Mouse (Mus musculus) heart, embryonic 16.5 days (tissue): ENCODE results near the gene Gm10142. TPM values are rescaled to one million over a fixed set of nuclear protein-coding genes. Genes with fewer than 3 reads are reported as not detected.
"Not testable (repeated sequence)": the region's sequence is repeated elsewhere in the genome, so short reads cannot be mapped to it uniquely, and the experiment has no call there.

Source experiments
- ATAC-seq: fragments of 200-750 bp; cut with Nextera tagmentation; replicated peaks from 2 replicates; pipeline ENCODE4 v1.8.0; 2017; ENCODE audit warnings: moderate number of reproducible peaks; ENCODE audit not compliant: insufficient read depth, low FRiP score; ENCODE audit errors: extremely low read depth
- H3K27ac ChIP-seq: fragments of 300-500 bp; sonication (generic); 2 replicates; pipeline ENCODE4 v1.5.1; 2014; ENCODE audit warnings: mild to moderate bottlenecking, low read length, control low read depth, moderate library complexity
- H3K27me3 ChIP-seq: fragments of 300-500 bp; sonication (generic); 2 replicates; pipeline ENCODE4 v1.6.1; 2014; ENCODE audit warnings: low read length, mixed read lengths; ENCODE audit not compliant: control insufficient read depth, insufficient read depth
- H3K36me3 ChIP-seq: fragments of 300-500 bp; sonication (generic); 2 replicates; pipeline ENCODE4 v1.6.1; 2014; ENCODE audit not compliant: control insufficient read depth, insufficient read depth
- H3K4me1 ChIP-seq: fragments of 300-500 bp; sonication (generic); 2 replicates; pipeline ENCODE4 v1.6.1; 2014; ENCODE audit warnings: low read length, mixed read lengths; ENCODE audit not compliant: control insufficient read depth, insufficient read depth
- H3K4me2 ChIP-seq: fragments of 300-500 bp; sonication (generic); 2 replicates; pipeline ENCODE4 v1.6.1; 2014; ENCODE audit warnings: low read depth, mild to moderate bottlenecking, control low read depth, low read length
- H3K4me3 ChIP-seq: fragments of 300-500 bp; sonication (generic); 2 replicates; pipeline ENCODE4 v1.5.1; 2014; ENCODE audit warnings: mild to moderate bottlenecking, control low read depth, low read length
- H3K9ac ChIP-seq: fragments of 300-500 bp; sonication (generic); 2 replicates; pipeline ENCODE4 v1.6.1; 2014; ENCODE audit warnings: low read length, control low read depth
- H3K9me3 ChIP-seq: fragments of 300-500 bp; sonication (generic); replicated peaks from 2 replicates; pipeline ENCODE4 v1.6.1; 2016; ENCODE audit warnings: low read length; ENCODE audit not compliant: control insufficient read depth
- WGBS: fragments of 180-500 bp; shearing (Covaris S2); extraction: QIAGEN DNeasy Blood & Tissue Kit; methylation state at CpG from one replicate; pipeline ENCODE4 v1.1.7; 2014; 5-methylcytosine and 5-hydroxymethylcytosine counted together
- polyA plus RNA-seq: library from polyadenylated mRNA; unstranded; fragments of >200 nt; fragmentation: Nextera tagmentation; extraction: Ambion mirVana; gene quantifications from 2 replicates; pipeline ENCODE4 v1.2.1, GENCODE M21; 2015

The Gm10142 gene
- polyA plus RNA-seq, 1 experiment from 2014 or later = not detected

- no peak for ATAC-seq
- Histone ChIP-seq H3K9ac (no peak overlapping the region), H3K27ac (no peak overlapping the region), H3K9me3 (no peaks in the 10 kb centered on the region), H3K27me3 (no peaks in the 10 kb centered on the region), H3K4me1 (no peaks in the 10 kb centered on the region), H3K4me3 (no peak overlapping the region), H3K36me3 (no peaks in the 10 kb centered on the region), H3K4me2 (no peak overlapping the region)
- 77% methylated on average over 8 of the region's 8 CpGs for WGBS
Observed at GRCm38 (mm10) chr10:77724855-77725254, 9.2 kb downstream of the Gm10142 start.

DNA sequence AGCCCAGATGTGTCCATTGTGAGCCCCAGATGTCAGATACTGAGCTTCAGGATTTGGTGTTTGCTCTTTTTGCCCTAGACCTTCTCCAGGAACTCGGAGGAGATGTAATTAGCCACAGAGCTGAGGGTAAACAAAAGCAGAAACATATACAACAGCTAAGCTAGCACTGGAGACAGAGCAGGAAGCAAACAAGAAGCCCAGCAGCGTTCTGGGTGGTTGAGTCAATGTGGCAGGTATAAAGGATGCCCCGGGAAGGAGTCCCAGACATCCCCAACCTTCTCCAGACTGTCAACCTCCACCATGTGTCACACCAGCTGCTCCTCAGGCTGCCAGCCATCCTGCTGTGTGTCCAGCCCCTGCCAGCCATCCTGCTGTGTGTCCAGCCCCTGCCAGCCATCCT, 10.6 kb downstream of the Gm10142 start, which contains the start of gene Gm10100:
Gene Gm10100, plus strand, starts transcription at position 301 of the 400 bp plus-strand sequence.
- ATAC-seq = no peak
- Histone ChIP-seq H3K4me2 (no peak within 1 kb of the TSS), H3K27ac (no peak within 1 kb of the TSS), H3K36me3 (no peaks in the 10 kb centered on the region), H3K9me3 (no peaks in the 10 kb centered on the region), H3K4me1 (no peaks in the 10 kb centered on the region), H3K9ac (no peak within 1 kb of the TSS), H3K27me3 (no peaks in the 10 kb centered on the region), H3K4me3 (no peak within 1 kb of the TSS)
- WGBS = 25% methylated on average over 3 of the region's 3 CpGs

GRCm38 (mm10) chr10:77728280-77728679, 12.7 kb downstream of the Gm10142 start:
- no peak overlapping the region for H3K4me3 ChIP-seq
- H3K4me1 ChIP-seq = no peaks in the 10 kb centered on the region
- H3K36me3 ChIP-seq = no peaks in the 10 kb centered on the region
- H3K9ac ChIP-seq = no peak overlapping the region
- no peak for ATAC-seq
- no peaks in the 10 kb centered on the region for H3K9me3 ChIP-seq
- H3K27me3 ChIP-seq = no peaks in the 10 kb centered on the region
- 55% methylated on average over 4 of the region's 4 CpGs for WGBS
- H3K27ac ChIP-seq = no peak overlapping the region
- no peak overlapping the region for H3K4me2 ChIP-seq

DNA sequence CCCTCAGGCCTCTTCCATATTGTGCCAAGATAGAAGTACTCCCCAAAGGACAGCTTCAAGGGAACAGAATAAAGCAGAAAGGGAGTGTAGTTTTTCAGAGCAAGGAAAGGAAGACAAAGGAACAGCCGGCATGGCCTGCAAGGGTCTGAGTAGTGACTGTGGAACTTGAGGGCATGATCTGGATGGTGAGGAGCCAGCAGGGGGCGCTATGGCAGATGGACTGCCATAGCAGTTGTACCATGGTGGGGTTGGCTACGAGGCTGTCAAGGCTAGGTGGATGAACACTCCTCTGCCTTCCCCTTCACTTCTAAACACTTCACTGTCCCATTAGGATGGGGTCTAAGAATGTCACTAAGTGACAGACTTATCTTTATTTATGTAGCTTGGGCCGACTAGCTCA, 13.6 kb downstream of the Gm10142 start:
- no peak overlapping the region for H3K4me2 ChIP-seq
- no peak overlapping the region for H3K4me3 ChIP-seq
- ATAC-seq = no peak
- H3K9ac ChIP-seq = no peak overlapping the region
- WGBS = 44% methylated on average over 4 of the region's 4 CpGs
- no peaks in the 10 kb centered on the region for H3K4me1 ChIP-seq
- H3K9me3 ChIP-seq = no peaks in the 10 kb centered on the region; the same call in 1 of the 2 replicates
- H3K36me3 ChIP-seq = no peaks in the 10 kb centered on the region
- H3K27ac ChIP-seq = no peak overlapping the region
- no peaks in the 10 kb centered on the region for H3K27me3 ChIP-seq

DNA sequence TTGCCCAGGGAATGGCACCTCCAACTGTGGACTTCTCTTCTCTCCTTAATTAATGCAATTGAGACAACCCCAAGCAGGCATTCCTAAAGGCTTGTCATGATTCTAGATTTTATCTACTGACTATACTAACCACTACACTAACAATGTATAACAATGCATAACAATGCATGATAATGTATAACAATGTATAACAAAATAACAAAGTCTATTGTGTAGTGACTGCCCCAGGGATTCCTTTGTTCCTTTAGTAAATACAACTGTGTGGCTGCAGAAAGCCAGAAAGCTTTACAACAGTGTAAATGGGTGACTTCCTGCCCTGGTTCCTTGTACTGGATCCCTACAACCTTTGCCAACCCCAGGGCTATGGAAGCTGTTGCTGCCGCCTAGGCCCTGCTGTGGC, 20.3 kb downstream of the Gm10142 start:
- Histone ChIP-seq H3K27me3 (no peaks in the 10 kb centered on the region), H3K4me2 (no peak overlapping the region), H3K9me3 (peaks cover 7% of the 10 kb centered on the region), H3K9ac (no peak overlapping the region), H3K27ac (no peak overlapping the region), H3K36me3 (no peaks in the 10 kb centered on the region), H3K4me3 (no peak overlapping the region), H3K4me1 (no peaks in the 10 kb centered on the region)
- no peak for ATAC-seq
- WGBS = 76% methylated on average over 1 of the region's 1 CpGs

GRCm38 (mm10) chr10:77738929-77739328, 23.3 kb downstream of the Gm10142 start:
- no peak overlapping the region for H3K27ac ChIP-seq
- H3K36me3 ChIP-seq = no peaks in the 10 kb centered on the region
- H3K4me1 ChIP-seq = no peaks in the 10 kb centered on the region
- H3K4me3 ChIP-seq = no peak overlapping the region
- no peaks in the 10 kb centered on the region for H3K27me3 ChIP-seq
- no peak for ATAC-seq
- peaks cover 7% of the 10 kb centered on the region for H3K9me3 ChIP-seq
- no peak overlapping the region for H3K9ac ChIP-seq
- no peak overlapping the region for H3K4me2 ChIP-seq
- WGBS = 77% methylated on average over 4 of the region's 4 CpGs

- not testable (repeated sequence) for H3K36me3 ChIP-seq, H3K27ac ChIP-seq, ATAC-seq, H3K4me3 ChIP-seq, H3K4me1 ChIP-seq, H3K4me2 ChIP-seq, H3K9ac ChIP-seq, H3K27me3 ChIP-seq, H3K9me3 ChIP-seq
- 55% methylated on average over 5 of the region's 5 CpGs for WGBS
Observed at GRCm38 (mm10) chr10:77741924-77742688, 26.5 kb downstream of the Gm10142 start, which contains the start of gene Gm18596. Gene Gm18596, minus strand, starts transcription at chr10:77742638.

DNA sequence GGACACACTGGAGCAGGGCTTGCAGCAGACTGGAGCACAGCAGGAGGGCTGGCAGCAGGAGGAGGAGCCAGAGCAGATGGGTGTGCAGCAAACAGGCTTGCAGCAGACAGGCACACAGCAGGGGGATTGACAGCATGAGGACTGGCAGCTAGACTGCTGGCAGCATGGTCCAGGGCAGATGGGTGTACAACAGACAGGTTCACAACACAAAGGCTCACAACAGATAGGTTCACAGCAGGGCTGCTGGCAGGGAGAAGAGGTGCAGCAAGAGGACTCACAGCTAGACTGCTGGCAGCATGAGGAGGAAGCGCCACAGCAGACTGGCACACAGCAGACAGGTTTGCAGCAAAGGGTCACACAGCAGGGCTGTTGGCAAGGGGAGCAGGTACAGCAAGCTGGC, 35.1 kb downstream of the Gm10142 start:
- 71% methylated on average over 1 of the region's 1 CpGs for WGBS

GRCm38 (mm10) chr10:77751254-77751653, 35.6 kb downstream of the Gm10142 start, which contains the start of gene Gm9736:
Gene Gm9736, minus strand, starts transcription at chr10:77751354.
- H3K4me2 ChIP-seq, H3K9me3 ChIP-seq, H3K27me3 ChIP-seq, H3K4me1 ChIP-seq, ATAC-seq, H3K27ac ChIP-seq, H3K36me3 ChIP-seq, H3K4me3 ChIP-seq, H3K9ac ChIP-seq: not testable (repeated sequence)
- WGBS = 70% methylated on average over 1 of the region's 1 CpGs

More for the DNA sequence above, 35.1 kb downstream of the Gm10142 start:
- H3K4me2 ChIP-seq, H3K4me3 ChIP-seq, H3K9ac ChIP-seq, H3K36me3 ChIP-seq, H3K27ac ChIP-seq, H3K9me3 ChIP-seq, H3K27me3 ChIP-seq, ATAC-seq, H3K4me1 ChIP-seq: not testable (repeated sequence)
